17 mouse cellular contexts compared by ENCODE assay signal in genomic region chr2:50004674-50005527, GRCm38 (mm10).
DNase-seq lines count a peak whose midpoint lies in the region; ATAC-seq lines count a peak whose summit lies in the region.
"Had no signal": no experiment of that assay in that cellular context is flagged by ENCODE, and none has a peak within 500 bp of the region (broad histone marks: within the 10 kb centered on the region; RNA-seq: fewer than 3 reads in every experiment).

No protein-coding gene starts in this region.

- peaks cover 12% of the 10 kb centered on the region for H3K4me1 ChIP-seq in kidney, embryonic 15.5 days
- no peaks in the 10 kb centered on the region for H3K4me1 ChIP-seq in forebrain, embryonic 12.5 days
- H3K4me1 ChIP-seq: heart, embryonic 12.5 days; midbrain, embryonic 10.5 days had no signal

- WGBS in kidney, embryonic 15.5 days, result 13% methylated on average over 11 of the region's 11 CpGs
- 84% methylated on average over 11 of the region's 11 CpGs for WGBS in forebrain, embryonic 12.5 days

- H3K9me3 ChIP-seq in kidney, embryonic 15.5 days (replicated peaks), result no peaks in the 10 kb centered on the region
- H3K9me3 ChIP-seq in forebrain, embryonic 12.5 days, result no peaks in the 10 kb centered on the region
- H3K9me3 ChIP-seq: heart, embryonic 12.5 days; midbrain, embryonic 10.5 days had no signal

- H3K36me3 ChIP-seq in kidney, embryonic 15.5 days, result no peaks in the 10 kb centered on the region
- no peaks in the 10 kb centered on the region for H3K36me3 ChIP-seq in forebrain, embryonic 12.5 days (replicated peaks)
- H3K36me3 ChIP-seq: heart, embryonic 12.5 days; midbrain, embryonic 10.5 days had no signal

- H3K27me3 ChIP-seq in kidney, embryonic 15.5 days, result peaks cover 7% of the 10 kb centered on the region
- no peaks in the 10 kb centered on the region for H3K27me3 ChIP-seq in forebrain, embryonic 12.5 days
- H3K27me3 ChIP-seq: heart, embryonic 12.5 days had no signal

- H3K4me2 ChIP-seq in kidney, embryonic 15.5 days, result 0 out of 2 replicates have a peak overlapping the region, but pooled peaks have one; percentile 19
- no peak overlapping the region for H3K4me2 ChIP-seq in forebrain, embryonic 12.5 days
- H3K4me2 ChIP-seq: heart, embryonic 12.5 days had no signal

- DNase-seq in kidney, postnatal 4 days, result no peak
- DNase-seq in embryo, embryonic 9.5 days (ENCODE audit: extremely low spot score), result peak; percentile 39
- DNase-seq in hindlimb bud, embryonic 11.5 days (ENCODE audit: extremely low spot score, low read depth, low spot score), result peak; percentile 24
- DNase-seq in skeletal muscle tissue, adult 2 months (ENCODE audit: low read depth, low spot score), result peak; percentile 7
- DNase-seq in right cerebral cortex, adult 2 months (ENCODE audit: low spot score in 2 of 2), result no peak
- DNase-seq: cerebellum, adult 11-12 months; gastrocnemius, postnatal 25 days; kidney, postnatal 25 days; layer of hippocampus, adult 9-11 months; retina, postnatal 1 day; spleen, adult 18-20 months; thymus, adult 18-20 months had no signal

- no peak overlapping the region for H3K4me3 ChIP-seq in kidney, embryonic 15.5 days (replicated peaks)
- H3K4me3 ChIP-seq in forebrain, embryonic 12.5 days (replicated peaks), result no peak overlapping the region
- H3K4me3 ChIP-seq: heart, embryonic 12.5 days; midbrain, embryonic 10.5 days had no signal

- H3K9ac ChIP-seq in kidney, embryonic 15.5 days, result no peak overlapping the region
- H3K9ac ChIP-seq in forebrain, embryonic 12.5 days, result no peak overlapping the region
- H3K9ac ChIP-seq: heart, embryonic 12.5 days had no signal

- no peak overlapping the region for H3K27ac ChIP-seq in kidney, embryonic 15.5 days
- no peak overlapping the region for H3K27ac ChIP-seq in forebrain, embryonic 12.5 days
- H3K27ac ChIP-seq: midbrain, embryonic 10.5 days had no signal

- peak; percentile 58 for ATAC-seq in kidney, embryonic 15.5 days (replicated peaks; ENCODE audit: low FRiP score)
- ATAC-seq in forebrain, embryonic 12.5 days (ENCODE audit: low FRiP score), result no peak
- ATAC-seq: hindbrain, embryonic 16.5 days had no signal

Comparison
In these comparisons a context has a peak if more than half of its experiments do, and no peak if none do; other contexts are left out.
1. DNase-seq: peak in embryo, embryonic 9.5 days (single experiment), hindlimb bud, embryonic 11.5 days (single experiment) and skeletal muscle tissue, adult 2 months (single experiment); none in kidney, postnatal 4 days (0 of 2) and right cerebral cortex, adult 2 months (0 of 2).